Mouse (Mus musculus): ENCODE data around the gene Gm28845. TPM values are rescaled to one million over a fixed set of nuclear protein-coding genes. Genes with fewer than 3 reads are reported as not detected.

Gene Gm28845
- total and polyA plus RNA-seq, 3 experiments = not detected

GRCm38 (mm10) chr1:65082188-65082587 lies 37.2 kb downstream of the Gm28845 start, which contains the start of gene Crygb:
TSS of gene Crygb (minus strand) at chr1:65082288.
- Histone ChIP-seq H3K4me3 (ENCODE audit: control insufficient read depth in 1 of 2, insufficient read depth in 1 of 2, low read depth in 2 of 2, low read length in 2 of 2) (no peak within 1 kb of the TSS), H3K9ac (ENCODE audit: control insufficient read depth, low read depth, low read length, poor library complexity, severe bottlenecking) (no peak within 1 kb of the TSS), H3K79me2 (ENCODE audit: control insufficient read depth, insufficient read depth, low read length, poor library complexity) (no peaks in the 10 kb centered on the region), H3K4me1 (ENCODE audit: control insufficient read depth in 1 of 2, insufficient read depth in 2 of 2, low read length in 2 of 2) (no peaks in the 10 kb centered on the region), H3K27ac (ENCODE audit: control insufficient read depth, low read depth, low read length) (no peak within 1 kb of the TSS), H3K27me3 (ENCODE audit: control insufficient read depth in 1 of 2, insufficient read depth in 2 of 2, low read length in 2 of 2) (no peaks in the 10 kb centered on the region; a peak in 1 of 4 replicates), H3K9me3 (replicated peaks; ENCODE audit: insufficient read depth, low read length) (no peaks in the 10 kb centered on the region), H3K36me3 (ENCODE audit: control insufficient read depth in 1 of 2, insufficient read depth in 2 of 2, low read length in 2 of 2) (no peaks in the 10 kb centered on the region)
- no peak for DNase-seq (ENCODE audit: low read depth, low spot score)
- TF ChIP-seq CHD1 (IDR thresholded peaks at IDR 0.05; ENCODE audit: low read depth, low read length) (no peak), POLR2AphosphoS2 (IDR thresholded peaks at IDR 0.05; ENCODE audit: low read length) (no peak), KAT2A (conservative IDR thresholded peaks at IDR 0.05; ENCODE audit: low read depth, low read length) (no peak), MAX (IDR thresholded peaks at IDR 0.05; ENCODE audit: low read length) (no peak), ZKSCAN1 (IDR thresholded peaks at IDR 0.05; ENCODE audit: low read depth, low read length) (no peak), RCOR1 (IDR thresholded peaks at IDR 0.05; ENCODE audit: low read depth, low read length) (no peak), TAL1 (IDR thresholded peaks at IDR 0.05; ENCODE audit: low read length) (no peak), CHD2 (IDR thresholded peaks at IDR 0.05; ENCODE audit: low read length) (no peak), EP300 (IDR thresholded peaks at IDR 0.05; ENCODE audit: low read depth in 1 of 2, low read length in 2 of 2) (no peak)

- no peak overlapping the region for H3K4me3 ChIP-seq (ENCODE audit: control insufficient read depth in 1 of 2, insufficient read depth in 1 of 2, low read depth in 2 of 2, low read length in 2 of 2)
- TF ChIP-seq SMC3 (IDR thresholded peaks at IDR 0.05; ENCODE audit: low read depth, low read length) (peak; percentile 25; the same call in 1 of the 2 replicates), CTCF (IDR thresholded peaks at IDR 0.05 in 2 of 3, conservative IDR thresholded peaks at IDR 0.05 in 1 of 3; ENCODE audit: control insufficient read depth in 1 of 3, insufficient read depth in 1 of 3, low read depth in 2 of 3, low read length in 3 of 3, poor library complexity in 1 of 3, severe bottlenecking in 1 of 3) (peak in 1 of 3 experiments; percentile 27; a peak in 2 of 6 replicates), MEF2A (IDR thresholded peaks at IDR 0.05; ENCODE audit: extremely low read depth, insufficient replicate concordance, low read depth, low read length, poor library complexity, severe bottlenecking) (no peak)
- no peak overlapping the region for H3K9ac ChIP-seq (ENCODE audit: control insufficient read depth, low read depth, low read length, poor library complexity, severe bottlenecking)
- DNase-seq (ENCODE audit: low read depth, low spot score) = peak; percentile 8
- no peak overlapping the region for H3K27ac ChIP-seq (ENCODE audit: control insufficient read depth, low read depth, low read length)
- no peaks in the 10 kb centered on the region for H3K79me2 ChIP-seq (ENCODE audit: control insufficient read depth, insufficient read depth, low read length, poor library complexity)
- H3K36me3 ChIP-seq (ENCODE audit: control insufficient read depth in 1 of 2, insufficient read depth in 2 of 2, low read length in 2 of 2) = no peaks in the 10 kb centered on the region
- no peaks in the 10 kb centered on the region for H3K9me3 ChIP-seq (replicated peaks; ENCODE audit: insufficient read depth, low read length)
- no peaks in the 10 kb centered on the region; a peak in 1 of 4 replicates for H3K27me3 ChIP-seq (ENCODE audit: control insufficient read depth in 1 of 2, insufficient read depth in 2 of 2, low read length in 2 of 2)
- no peaks in the 10 kb centered on the region for H3K4me1 ChIP-seq (ENCODE audit: control insufficient read depth in 1 of 2, insufficient read depth in 2 of 2, low read length in 2 of 2)
Observed at GRCm38 (mm10) chr1:65075607-65076006, 43.8 kb downstream of the Gm28845 start.

- Histone ChIP-seq H3K27me3 (ENCODE audit: control insufficient read depth in 1 of 2, insufficient read depth in 2 of 2, low read length in 2 of 2) (no peaks in the 10 kb centered on the region; a peak in 1 of 4 replicates), H3K9ac (ENCODE audit: control insufficient read depth, low read depth, low read length, poor library complexity, severe bottlenecking) (no peak within 1 kb of the TSS), H3K36me3 (ENCODE audit: control insufficient read depth in 1 of 2, insufficient read depth in 2 of 2, low read length in 2 of 2) (no peaks in the 10 kb centered on the region), H3K4me1 (ENCODE audit: control insufficient read depth in 1 of 2, insufficient read depth in 2 of 2, low read length in 2 of 2) (no peaks in the 10 kb centered on the region), H3K79me2 (ENCODE audit: control insufficient read depth, insufficient read depth, low read length, poor library complexity) (no peaks in the 10 kb centered on the region), H3K27ac (ENCODE audit: control insufficient read depth, low read depth, low read length) (no peak within 1 kb of the TSS), H3K4me3 (ENCODE audit: control insufficient read depth in 1 of 2, insufficient read depth in 1 of 2, low read depth in 2 of 2, low read length in 2 of 2) (no peak within 1 kb of the TSS), H3K9me3 (replicated peaks; ENCODE audit: insufficient read depth, low read length) (no peaks in the 10 kb centered on the region)
- DNase-seq (ENCODE audit: low read depth, low spot score) = no peak
- TF ChIP-seq ZMIZ1 (IDR thresholded peaks at IDR 0.05; ENCODE audit: low read depth, low read length) (no peak), CHD1 (IDR thresholded peaks at IDR 0.05; ENCODE audit: low read depth, low read length) (no peak), GATA1 (IDR thresholded peaks at IDR 0.05; ENCODE audit: low read depth, low read length) (no peak), MYB (IDR thresholded peaks at IDR 0.05; ENCODE audit: low read depth, low read length) (no peak), MAX (IDR thresholded peaks at IDR 0.05; ENCODE audit: low read length) (no peak), MAFK (IDR thresholded peaks at IDR 0.05; ENCODE audit: borderline replicate concordance, low read depth, low read length) (no peak)
Observed at GRCm38 (mm10) chr1:65073589-65073988, 45.8 kb downstream of the Gm28845 start, which contains the start of gene Crygc. TSS of gene Crygc (minus strand) at chr1:65073689.

All from MEL (cell line).